Mouse (Mus musculus) right cerebral cortex, postnatal 36 days (tissue): ENCODE measurements around the gene Hoxc9.

Source experiments
- DNase-seq, 2 experiments: peaks; one replicate each; pipeline ENCODE4 v3.0.0; 2022; ENCODE audit warnings: low spot score in 2 of 2, mixed read lengths in 1 of 2

Hoxc9 gene

GRCm38 (mm10) chr15:102955833-102956640 lies 20.2 kb upstream of the Hoxc9 start:
- DNase-seq: no peak

GRCm38 (mm10) chr15:102956906-102957305 lies 19.3 kb upstream of the Hoxc9 start:
- no peak for DNase-seq

GRCm38 (mm10) chr15:102959663-102960191 lies 16.5 kb upstream of the Hoxc9 start:
- no peak for DNase-seq

- DNase-seq: no peak
These were observed 14.5 kb upstream of the Hoxc9 start for GRCm38 (mm10) chr15:102961728-102962127.

- no peak for DNase-seq
These were observed 13.7 kb upstream of the Hoxc9 start for GRCm38 (mm10) chr15:102962492-102962891.

GRCm38 (mm10) chr15:102963259-102963658 lies 13.0 kb upstream of the Hoxc9 start:
- DNase-seq: no peak

- DNase-seq: no peak
These were observed 12.3 kb upstream of the Hoxc9 start for GRCm38 (mm10) chr15:102963671-102964640.

- DNase-seq: no peak
These were observed 11.0 kb upstream of the Hoxc9 start for GRCm38 (mm10) chr15:102965003-102965891.

- DNase-seq: no peak
These were observed 10.1 kb upstream of the Hoxc9 start for GRCm38 (mm10) chr15:102965892-102966775.

GRCm38 (mm10) chr15:102966776-102967311 lies 9.4 kb upstream of the Hoxc9 start, which contains the start of gene Hoxc10:
TSS of gene Hoxc10 (plus strand) at chr15:102966796.
- DNase-seq: no peak

- DNase-seq: no peak
These were observed 9.0 kb upstream of the Hoxc9 start, which contains the start of gene Hoxc5 for GRCm38 (mm10) chr15:102967312-102967510. TSS of gene Hoxc5 (plus strand) at chr15:102967443.

- no peak for DNase-seq
These were observed 8.5 kb upstream of the Hoxc9 start for GRCm38 (mm10) chr15:102967511-102968397.

GRCm38 (mm10) chr15:102969296-102969695 lies 6.9 kb upstream of the Hoxc9 start:
- no peak for DNase-seq

GRCm38 (mm10) chr15:102970740-102971139 lies 5.5 kb upstream of the Hoxc9 start:
- DNase-seq: no peak

GRCm38 (mm10) chr15:102972254-102972653 lies 4.0 kb upstream of the Hoxc9 start:
- no peak for DNase-seq

GRCm38 (mm10) chr15:102972753-102973152 lies 3.5 kb upstream of the Hoxc9 start:
- no peak for DNase-seq

- DNase-seq: no peak
These were observed 1.2 kb upstream of the Hoxc9 start for GRCm38 (mm10) chr15:102975034-102975433.

GRCm38 (mm10) chr15:102975688-102976111 lies 539 bp upstream of the Hoxc9 start:
- no peak for DNase-seq
